Mouse (Mus musculus): ENCODE measurements around the gene Acoxl. TPM values are rescaled to one million over a fixed set of nuclear protein-coding genes. Genes with fewer than 3 reads are reported as not detected.

The Acoxl gene
- polyA plus RNA-seq, 1 experiment, result 1.7 TPM

DNA sequence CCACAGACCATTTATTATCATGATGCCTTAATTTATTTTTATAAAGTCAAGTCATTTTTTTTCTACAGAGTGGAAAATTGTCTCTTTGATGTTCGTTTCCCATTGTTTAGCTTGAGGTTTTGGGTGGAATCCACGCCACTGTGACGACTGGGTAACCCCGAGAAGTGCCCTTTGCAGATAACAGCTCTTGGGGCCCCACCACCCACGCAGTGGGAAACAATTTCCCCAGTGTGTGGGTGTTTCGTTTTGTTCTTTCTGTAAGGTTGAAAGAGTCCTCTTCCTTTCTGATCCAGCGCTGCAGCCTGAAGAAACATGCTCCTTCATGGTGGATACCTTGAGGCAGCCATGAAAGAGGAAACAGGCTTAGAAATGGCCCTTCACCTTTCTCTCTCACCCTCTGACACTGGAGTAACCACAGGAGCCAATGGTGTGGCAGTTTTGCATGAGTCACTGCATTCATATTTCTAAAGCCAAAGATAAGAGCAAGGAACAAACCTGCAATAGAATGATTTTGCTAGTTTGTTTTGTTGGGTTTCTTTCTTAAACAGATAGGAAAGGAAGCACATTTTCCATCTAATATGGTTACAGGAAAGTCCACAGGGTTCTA lies 78.2 kb downstream of the Acoxl start:
- no peaks in the 10 kb centered on the region for H3K36me3 ChIP-seq (ENCODE audit: control insufficient read depth, insufficient read depth, low read length)
- H3K27me3 ChIP-seq (ENCODE audit: control insufficient read depth, insufficient read depth, low read length), result no peaks in the 10 kb centered on the region
- H3K4me1 ChIP-seq (replicated peaks; ENCODE audit: control insufficient read depth, insufficient read depth, low read length), result peaks cover 26% of the 10 kb centered on the region
- peak; percentile 71 for DNase-seq
- no peak for TF ChIP-seq POLR2A (IDR thresholded peaks at IDR 0.05; ENCODE audit: control insufficient read depth, extremely low read depth, insufficient read depth, low read length, poor library complexity)
- TF ChIP-seq CTCF (IDR thresholded peaks at IDR 0.05; ENCODE audit: borderline replicate concordance, control insufficient read depth, extremely low read depth, insufficient read depth, low read length, poor library complexity), result no peak
- WGBS, result 7% methylated on average over 7 of the region's 7 CpGs
- no peak overlapping the region for H3K27ac ChIP-seq (ENCODE audit: control insufficient read depth, insufficient read depth, low read length)
- H3K4me3 ChIP-seq (ENCODE audit: control insufficient read depth, insufficient read depth, low read length), result no peak overlapping the region

DNA sequence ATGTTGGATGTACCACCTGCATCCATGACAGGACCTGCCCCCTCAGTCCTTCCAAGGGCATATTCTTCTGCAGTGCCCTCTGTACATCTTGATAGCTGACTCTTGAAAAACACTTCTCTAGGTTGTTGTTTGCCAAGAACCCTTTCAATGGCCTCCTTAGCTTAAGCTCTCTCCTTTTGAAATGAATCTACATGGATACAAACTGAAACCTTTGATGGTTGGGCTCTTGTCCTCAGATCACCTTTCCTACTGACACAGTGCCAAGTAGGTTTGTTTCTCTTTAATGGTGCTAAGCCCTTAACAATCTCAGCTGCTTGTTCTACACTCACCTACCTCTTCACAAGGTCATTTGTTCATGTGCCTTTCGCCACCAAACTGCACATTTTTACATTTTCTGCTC lies 81.1 kb downstream of the Acoxl start:
- no peak for DNase-seq
- no peak overlapping the region for H3K4me3 ChIP-seq (ENCODE audit: control insufficient read depth, insufficient read depth, low read length)
- H3K4me1 ChIP-seq (replicated peaks; ENCODE audit: control insufficient read depth, insufficient read depth, low read length), result peaks cover 35% of the 10 kb centered on the region
- WGBS, result 92% methylated on average over 1 of the region's 1 CpGs
- TF ChIP-seq POLR2A (IDR thresholded peaks at IDR 0.05; ENCODE audit: control insufficient read depth, extremely low read depth, insufficient read depth, low read length, poor library complexity), result no peak
- TF ChIP-seq CTCF (IDR thresholded peaks at IDR 0.05; ENCODE audit: borderline replicate concordance, control insufficient read depth, extremely low read depth, insufficient read depth, low read length, poor library complexity), result no peak
- H3K27ac ChIP-seq (ENCODE audit: control insufficient read depth, insufficient read depth, low read length), result no peak overlapping the region
- no peaks in the 10 kb centered on the region for H3K36me3 ChIP-seq (ENCODE audit: control insufficient read depth, insufficient read depth, low read length)
- no peaks in the 10 kb centered on the region for H3K27me3 ChIP-seq (ENCODE audit: control insufficient read depth, insufficient read depth, low read length)

- WGBS, result 44% methylated on average over 22 of the region's 22 CpGs
- TF ChIP-seq POLR2A (IDR thresholded peaks at IDR 0.05; ENCODE audit: control insufficient read depth, extremely low read depth, insufficient read depth, low read length, poor library complexity) (0 out of 2 replicates have a peak, but pooled peaks have one; percentile 23), CTCF (IDR thresholded peaks at IDR 0.05; ENCODE audit: borderline replicate concordance, control insufficient read depth, extremely low read depth, insufficient read depth, low read length, poor library complexity) (no peak)
- DNase-seq, result peak; percentile 37
These were observed 83.6 kb downstream of the Acoxl start for GRCm38 (mm10) chr2:127922036-127922901.

GRCm38 (mm10) chr2:127923077-127923680 lies 84.5 kb downstream of the Acoxl start:
- peak; percentile 44 for DNase-seq
- WGBS, result 9% methylated on average over 5 of the region's 5 CpGs
- Histone ChIP-seq H3K4me1 (replicated peaks; ENCODE audit: control insufficient read depth, insufficient read depth, low read length) (peaks cover 43% of the 10 kb centered on the region), H3K27ac (ENCODE audit: control insufficient read depth, insufficient read depth, low read length) (peak overlapping the region; percentile 96), H3K4me3 (ENCODE audit: control insufficient read depth, insufficient read depth, low read length) (no peak overlapping the region), H3K27me3 (ENCODE audit: control insufficient read depth, insufficient read depth, low read length) (no peaks in the 10 kb centered on the region), H3K36me3 (ENCODE audit: control insufficient read depth, insufficient read depth, low read length) (no peaks in the 10 kb centered on the region)
- no peak for TF ChIP-seq CTCF (IDR thresholded peaks at IDR 0.05; ENCODE audit: borderline replicate concordance, control insufficient read depth, extremely low read depth, insufficient read depth, low read length, poor library complexity)
- TF ChIP-seq POLR2A (IDR thresholded peaks at IDR 0.05; ENCODE audit: control insufficient read depth, extremely low read depth, insufficient read depth, low read length, poor library complexity), result no peak

More at GRCm38 (mm10) chr2:127922036-127922901, 83.6 kb downstream of the Acoxl start:
- no peak overlapping the region for H3K4me3 ChIP-seq (ENCODE audit: control insufficient read depth, insufficient read depth, low read length)
- peak overlapping the region; percentile 96 for H3K27ac ChIP-seq (ENCODE audit: control insufficient read depth, insufficient read depth, low read length)
- H3K4me1 ChIP-seq (replicated peaks; ENCODE audit: control insufficient read depth, insufficient read depth, low read length), result peaks cover 47% of the 10 kb centered on the region
- no peaks in the 10 kb centered on the region for H3K36me3 ChIP-seq (ENCODE audit: control insufficient read depth, insufficient read depth, low read length)
- H3K27me3 ChIP-seq (ENCODE audit: control insufficient read depth, insufficient read depth, low read length), result no peaks in the 10 kb centered on the region

DNA sequence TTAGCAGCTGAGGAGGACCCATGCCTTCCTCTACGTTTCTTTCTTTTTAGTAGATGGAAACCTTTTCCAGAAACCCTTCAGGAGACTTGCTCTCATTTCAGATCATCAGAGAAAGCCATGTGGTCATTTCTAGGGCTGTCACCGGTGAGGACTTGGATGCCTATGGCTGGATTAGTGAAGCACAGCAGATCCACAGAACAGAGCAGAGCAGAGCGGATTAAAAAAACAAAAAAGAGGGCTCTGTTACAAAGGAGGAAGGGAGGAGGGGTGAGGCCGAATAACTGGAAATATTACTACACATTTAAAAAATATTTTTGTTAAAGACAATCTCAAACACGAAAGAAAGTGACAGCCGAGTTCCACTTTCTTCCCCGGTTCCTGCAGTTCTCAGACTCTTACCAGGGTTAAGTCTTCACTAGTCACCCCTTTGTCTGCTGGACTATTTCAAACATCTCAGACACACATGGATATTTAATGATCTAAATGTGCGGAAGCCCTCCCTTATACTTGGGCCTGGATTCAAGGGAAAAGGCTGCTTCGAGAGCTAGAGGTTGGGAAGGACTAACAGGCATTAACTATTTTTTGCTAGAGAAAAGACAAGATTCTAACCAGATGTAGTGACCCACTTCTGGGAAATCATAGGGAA lies 88.1 kb downstream of the Acoxl start:
- peaks cover 63% of the 10 kb centered on the region for H3K4me1 ChIP-seq (replicated peaks; ENCODE audit: control insufficient read depth, insufficient read depth, low read length)
- no peaks in the 10 kb centered on the region for H3K36me3 ChIP-seq (ENCODE audit: control insufficient read depth, insufficient read depth, low read length)
- no peak for TF ChIP-seq CTCF (IDR thresholded peaks at IDR 0.05; ENCODE audit: borderline replicate concordance, control insufficient read depth, extremely low read depth, insufficient read depth, low read length, poor library complexity)
- TF ChIP-seq POLR2A (IDR thresholded peaks at IDR 0.05; ENCODE audit: control insufficient read depth, extremely low read depth, insufficient read depth, low read length, poor library complexity), result no peak
- H3K27ac ChIP-seq (ENCODE audit: control insufficient read depth, insufficient read depth, low read length), result peak overlapping the region; percentile 93; the same call in 1 of the 2 replicates
- WGBS, result 80% methylated on average over 9 of the region's 9 CpGs
- no peak for DNase-seq
- H3K27me3 ChIP-seq (ENCODE audit: control insufficient read depth, insufficient read depth, low read length), result no peaks in the 10 kb centered on the region
- no peak overlapping the region for H3K4me3 ChIP-seq (ENCODE audit: control insufficient read depth, insufficient read depth, low read length)
